Mouse (Mus musculus): ENCODE measurements at regions not wholly inside any gene's neighbourhood (a gene's known extent, or its start where the extent isn't known, plus 50 kb on each side); places are given as distances from the start of the nearest gene placed in this dataset.

GRCm38 (mm10) chr4:30776816-30777442 lies 1187.0 kb upstream of the Map3k7 start:
- no peak for DNase-seq (ENCODE audit: low spot score)

GRCm38 (mm10) chr4:30781649-30782048 lies 1182.2 kb upstream of the Map3k7 start:
- no peak for DNase-seq (ENCODE audit: low spot score)

GRCm38 (mm10) chr4:30789976-30790657 lies 1173.8 kb upstream of the Map3k7 start:
- DNase-seq (ENCODE audit: low spot score), result no peak

GRCm38 (mm10) chr4:30809798-30810197 lies 1154.1 kb upstream of the Map3k7 start:
- no peak for DNase-seq (ENCODE audit: low spot score)

- DNase-seq (ENCODE audit: low spot score), result no peak
Observed at GRCm38 (mm10) chr4:30855361-30856056, 1108.4 kb upstream of the Map3k7 start.

- no peak for DNase-seq (ENCODE audit: low spot score)
Observed at GRCm38 (mm10) chr4:30904966-30905365, 1058.9 kb upstream of the Map3k7 start.

- no peak for DNase-seq (ENCODE audit: low spot score)
Observed at GRCm38 (mm10) chr4:30922944-30923343, 1041.0 kb upstream of the Map3k7 start.

- DNase-seq (ENCODE audit: low spot score), result no peak
Observed at GRCm38 (mm10) chr4:30932358-30932757, 1031.5 kb upstream of the Map3k7 start.

GRCm38 (mm10) chr4:30933030-30933987 lies 1030.6 kb upstream of the Map3k7 start:
- no peak for DNase-seq (ENCODE audit: low spot score)

- DNase-seq (ENCODE audit: low spot score), result no peak
Observed at GRCm38 (mm10) chr4:30983611-30984010, 980.3 kb upstream of the Map3k7 start.

- no peak for DNase-seq (ENCODE audit: low spot score)
Observed at GRCm38 (mm10) chr4:31012006-31012405, 951.9 kb upstream of the Map3k7 start.

- no peak for DNase-seq (ENCODE audit: low spot score)
Observed at GRCm38 (mm10) chr4:31052077-31052677, 911.7 kb upstream of the Map3k7 start.

- no peak for DNase-seq (ENCODE audit: low spot score)
Observed at GRCm38 (mm10) chr4:31076236-31076635, 887.7 kb upstream of the Map3k7 start.

- DNase-seq (ENCODE audit: low spot score), result no peak
Observed at GRCm38 (mm10) chr4:31121586-31121985, 842.3 kb upstream of the Map3k7 start.

- DNase-seq (ENCODE audit: low spot score), result no peak
Observed at GRCm38 (mm10) chr4:31143166-31143565, 820.7 kb upstream of the Map3k7 start.

- DNase-seq (ENCODE audit: low spot score), result no peak
Observed at GRCm38 (mm10) chr4:31167431-31167830, 796.5 kb upstream of the Map3k7 start.

GRCm38 (mm10) chr4:31168357-31168756 lies 795.5 kb upstream of the Map3k7 start:
- no peak for DNase-seq (ENCODE audit: low spot score)

- no peak for DNase-seq (ENCODE audit: low spot score)
Observed at GRCm38 (mm10) chr4:31171190-31171589, 792.7 kb upstream of the Map3k7 start.

GRCm38 (mm10) chr4:31197852-31198251 lies 766.0 kb upstream of the Map3k7 start:
- no peak for DNase-seq (ENCODE audit: low spot score)

GRCm38 (mm10) chr4:31203286-31203685 lies 760.6 kb upstream of the Map3k7 start:
- no peak for DNase-seq (ENCODE audit: low spot score)

- DNase-seq (ENCODE audit: low spot score), result no peak
Observed at GRCm38 (mm10) chr4:31205332-31205970, 758.4 kb upstream of the Map3k7 start.

Measured in urinary bladder, postnatal 14 days (tissue).